Mouse (Mus musculus): ENCODE results near the gene Nck1. TPM values are rescaled to one million over a fixed set of nuclear protein-coding genes. Genes with fewer than 3 reads are reported as not detected.

Nck1 gene
- polyA plus RNA-seq, 1 experiment from 2014 or later = 69.1 TPM

DNA sequence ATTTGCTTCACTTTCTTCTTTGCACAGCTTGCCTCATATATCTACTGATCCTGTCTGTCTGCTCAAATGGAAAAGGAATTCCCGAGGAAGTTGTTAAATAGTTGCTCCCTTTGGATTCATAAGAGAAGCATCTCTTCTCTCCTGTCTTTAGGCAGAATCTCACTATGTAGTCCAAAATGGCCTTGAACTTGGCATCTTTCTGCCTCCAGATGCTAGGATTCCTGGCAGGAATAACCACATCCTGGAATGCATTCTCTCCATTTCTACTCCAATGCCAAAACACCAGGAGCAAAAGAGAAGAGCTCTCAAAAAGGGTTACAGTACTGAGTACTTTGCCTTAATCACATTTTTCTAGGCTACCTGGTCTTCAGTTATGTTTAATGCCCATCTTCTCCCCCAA, 14.6 kb downstream of the Nck1 start:
- H3K27ac ChIP-seq = no peak overlapping the region
- 79% methylated on average over 1 of the region's 1 CpGs for WGBS

GRCm38 (mm10) chr9:100525225-100525624, 20.7 kb downstream of the Nck1 start:
- no peaks in the 10 kb centered on the region for H3K4me1 ChIP-seq
- no peak overlapping the region for H3K4me3 ChIP-seq
- H3K36me3 ChIP-seq = no peaks in the 10 kb centered on the region
- H3K27me3 ChIP-seq (replicated peaks) = no peaks in the 10 kb centered on the region
- no peak overlapping the region for H3K9ac ChIP-seq
- 93% methylated on average over 2 of the region's 2 CpGs for WGBS
- no peak for ATAC-seq (ENCODE audit: low FRiP score, low read depth)
- peaks cover 7% of the 10 kb centered on the region; the same call in 1 of the 2 replicates for H3K9me3 ChIP-seq
- H3K4me2 ChIP-seq (replicated peaks) = no peak overlapping the region
- H3K27ac ChIP-seq = no peak overlapping the region

More for the DNA sequence above, 14.6 kb downstream of the Nck1 start:
- H3K4me1 ChIP-seq = no peaks in the 10 kb centered on the region
- H3K27me3 ChIP-seq (replicated peaks) = no peaks in the 10 kb centered on the region
- H3K36me3 ChIP-seq = no peaks in the 10 kb centered on the region
- no peak overlapping the region for H3K9ac ChIP-seq
- H3K4me3 ChIP-seq = no peak overlapping the region
- no peak for ATAC-seq (ENCODE audit: low FRiP score, low read depth)
- H3K4me2 ChIP-seq (replicated peaks) = no peak overlapping the region
- H3K9me3 ChIP-seq = peaks cover 7% of the 10 kb centered on the region; the same call in 1 of the 2 replicates

DNA sequence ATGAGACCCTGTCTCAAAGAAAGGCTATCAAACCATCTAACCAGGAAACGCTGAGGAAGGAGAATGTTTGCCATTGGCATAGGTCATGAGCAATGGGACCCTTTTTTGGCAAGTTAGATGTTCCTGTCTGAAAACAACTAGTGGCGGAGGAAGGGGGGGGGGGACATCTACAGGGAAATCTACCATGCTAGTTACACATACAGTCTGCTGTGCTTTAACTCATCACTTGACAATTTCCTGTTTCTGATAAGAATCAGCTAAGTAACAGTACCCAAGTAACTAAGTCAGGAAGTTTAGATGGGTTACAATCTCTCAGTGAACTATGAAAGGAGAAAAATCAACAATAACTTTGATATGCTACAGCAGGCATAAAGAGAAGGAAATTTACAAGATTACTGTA, 23.9 kb downstream of the Nck1 start:
- ATAC-seq (ENCODE audit: low FRiP score, low read depth) = no peak
- no peak overlapping the region for H3K27ac ChIP-seq
- no peaks in the 10 kb centered on the region for H3K36me3 ChIP-seq
- H3K9me3 ChIP-seq = no peaks in the 10 kb centered on the region
- no peak overlapping the region for H3K4me3 ChIP-seq
- 72% methylated on average over 2 of the region's 2 CpGs for WGBS
- no peaks in the 10 kb centered on the region for H3K4me1 ChIP-seq
- no peaks in the 10 kb centered on the region for H3K27me3 ChIP-seq (replicated peaks)
- no peak overlapping the region for H3K9ac ChIP-seq
- H3K4me2 ChIP-seq (replicated peaks) = no peak overlapping the region

DNA sequence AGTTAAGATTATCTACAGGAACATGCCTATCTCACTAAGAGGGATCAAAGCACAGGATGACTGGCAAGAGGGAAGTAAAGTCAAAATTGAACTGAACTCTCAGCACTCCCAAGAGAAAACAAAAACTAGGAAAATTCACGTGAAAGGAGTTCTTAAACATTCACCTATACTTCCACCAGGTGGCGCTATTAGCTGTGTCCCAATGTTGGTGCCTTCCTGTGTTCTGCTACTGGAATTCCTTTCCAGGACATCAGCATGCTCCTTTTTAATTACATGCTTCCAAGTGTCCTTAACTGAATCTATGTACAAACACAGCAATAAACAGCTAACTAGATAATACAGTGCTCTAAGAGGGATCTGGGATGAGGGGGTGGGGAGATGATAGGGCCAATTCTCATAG, 25.3 kb downstream of the Nck1 start:
- H3K4me3 ChIP-seq = no peak overlapping the region
- no peaks in the 10 kb centered on the region for H3K36me3 ChIP-seq
- H3K9ac ChIP-seq = no peak overlapping the region
- no peak overlapping the region for H3K4me2 ChIP-seq (replicated peaks)
- no peak overlapping the region for H3K27ac ChIP-seq
- H3K27me3 ChIP-seq (replicated peaks) = no peaks in the 10 kb centered on the region
- 0 out of 2 replicates have a peak, but pooled peaks have one; percentile 41 for ATAC-seq (ENCODE audit: low FRiP score, low read depth)
- H3K4me1 ChIP-seq = no peaks in the 10 kb centered on the region
- no peaks in the 10 kb centered on the region for H3K9me3 ChIP-seq
- WGBS = 0% methylated on average over 2 of the region's 2 CpGs

GRCm38 (mm10) chr9:100520012-100520411, 25.9 kb downstream of the Nck1 start:
- no peak for ATAC-seq (ENCODE audit: low FRiP score, low read depth)
- no peaks in the 10 kb centered on the region for H3K36me3 ChIP-seq
- WGBS = 93% methylated on average over 3 of the region's 3 CpGs

GRCm38 (mm10) chr9:100507581-100507980, 38.4 kb downstream of the Nck1 start:
- Histone ChIP-seq H3K9me3 (no peaks in the 10 kb centered on the region), H3K4me3 (no peak overlapping the region), H3K4me1 (no peaks in the 10 kb centered on the region), H3K36me3 (no peaks in the 10 kb centered on the region), H3K27me3 (replicated peaks) (no peaks in the 10 kb centered on the region), H3K4me2 (replicated peaks) (no peak overlapping the region), H3K9ac (no peak overlapping the region), H3K27ac (no peak overlapping the region)
- ATAC-seq (ENCODE audit: low FRiP score, low read depth) = no peak
- 88% methylated on average over 2 of the region's 2 CpGs for WGBS

More at GRCm38 (mm10) chr9:100520012-100520411, 25.9 kb downstream of the Nck1 start:
- H3K4me1 ChIP-seq = no peaks in the 10 kb centered on the region
- no peak overlapping the region for H3K4me3 ChIP-seq
- no peak overlapping the region for H3K4me2 ChIP-seq (replicated peaks)
- H3K27ac ChIP-seq = no peak overlapping the region
- H3K27me3 ChIP-seq (replicated peaks) = no peaks in the 10 kb centered on the region
- H3K9me3 ChIP-seq = no peaks in the 10 kb centered on the region
- H3K9ac ChIP-seq = no peak overlapping the region

- no peak overlapping the region for H3K4me3 ChIP-seq
- no peaks in the 10 kb centered on the region for H3K36me3 ChIP-seq
- no peak overlapping the region for H3K27ac ChIP-seq
- no peak for ATAC-seq (ENCODE audit: low FRiP score, low read depth)
- H3K9ac ChIP-seq = no peak overlapping the region
- H3K4me1 ChIP-seq = no peaks in the 10 kb centered on the region
- no peak overlapping the region for H3K4me2 ChIP-seq (replicated peaks)
- H3K9me3 ChIP-seq = no peaks in the 10 kb centered on the region
- 81% methylated on average over 2 of the region's 2 CpGs for WGBS
- H3K27me3 ChIP-seq (replicated peaks) = no peaks in the 10 kb centered on the region
Observed at GRCm38 (mm10) chr9:100506652-100507051, 39.3 kb downstream of the Nck1 start.

- no peaks in the 10 kb centered on the region for H3K27me3 ChIP-seq (replicated peaks)
- WGBS = 96% methylated on average over 4 of the region's 4 CpGs
- H3K36me3 ChIP-seq = no peaks in the 10 kb centered on the region
- no peak for ATAC-seq (ENCODE audit: low FRiP score, low read depth)
- no peak overlapping the region for H3K4me2 ChIP-seq (replicated peaks)
- H3K9ac ChIP-seq = no peak overlapping the region
- H3K9me3 ChIP-seq = no peaks in the 10 kb centered on the region
- H3K27ac ChIP-seq = no peak overlapping the region
- no peak overlapping the region for H3K4me3 ChIP-seq
- H3K4me1 ChIP-seq = no peaks in the 10 kb centered on the region
Observed at GRCm38 (mm10) chr9:100505498-100505897, 40.4 kb downstream of the Nck1 start.

DNA sequence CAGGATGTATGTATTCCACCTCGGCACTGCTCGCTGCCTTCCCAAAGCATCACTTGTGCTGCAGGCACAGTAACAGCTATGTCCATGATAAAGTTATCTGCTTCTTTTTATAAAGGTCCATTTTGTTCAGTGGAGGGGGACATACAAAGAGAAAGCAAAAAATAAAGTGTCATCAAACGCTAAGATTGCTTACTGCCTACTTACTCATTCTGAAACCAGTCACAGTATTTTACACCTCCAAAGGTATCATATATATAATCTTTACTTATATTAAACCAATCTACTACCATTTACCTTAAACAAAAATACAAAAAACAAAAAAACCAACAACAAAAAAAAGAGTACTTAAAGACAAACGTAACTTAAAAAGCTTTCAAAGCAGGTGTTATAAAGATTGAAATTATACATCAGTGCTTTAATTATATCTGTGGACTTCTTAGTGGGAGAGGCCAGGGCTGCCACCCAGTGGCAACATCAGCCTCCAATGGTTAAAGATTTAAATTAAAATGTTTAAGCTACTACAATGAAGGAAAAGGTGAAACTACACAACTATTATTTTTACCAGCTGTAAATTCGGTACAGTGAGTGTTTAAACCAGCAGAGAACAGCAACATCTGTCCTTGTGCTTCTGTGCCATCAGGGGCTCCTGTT, 52.2 kb downstream of the Nck1 start:
- WGBS = 91% methylated on average over 5 of the region's 5 CpGs
- H3K27ac ChIP-seq = no peak overlapping the region
- H3K9me3 ChIP-seq = no peaks in the 10 kb centered on the region
- 0 out of 2 replicates have a peak, but pooled peaks cover 3% of the 10 kb centered on the region for H3K36me3 ChIP-seq
- H3K4me2 ChIP-seq (replicated peaks) = no peak overlapping the region
- no peak overlapping the region for H3K9ac ChIP-seq
- ATAC-seq (ENCODE audit: low FRiP score, low read depth) = no peak
- H3K27me3 ChIP-seq (replicated peaks) = no peaks in the 10 kb centered on the region
- no peaks in the 10 kb centered on the region for H3K4me1 ChIP-seq
- H3K4me3 ChIP-seq = no peak overlapping the region

- Histone ChIP-seq H3K4me2 (replicated peaks) (no peak overlapping the region), H3K27me3 (replicated peaks) (no peaks in the 10 kb centered on the region), H3K9ac (no peak overlapping the region), H3K4me3 (no peak overlapping the region), H3K36me3 (0 out of 2 replicates have a peak, but pooled peaks cover 3% of the 10 kb centered on the region), H3K9me3 (no peaks in the 10 kb centered on the region), H3K4me1 (no peaks in the 10 kb centered on the region), H3K27ac (no peak overlapping the region)
- 94% methylated on average over 1 of the region's 1 CpGs for WGBS
- ATAC-seq (ENCODE audit: low FRiP score, low read depth) = no peak
Observed at GRCm38 (mm10) chr9:100491424-100491823, 54.5 kb downstream of the Nck1 start.

DNA sequence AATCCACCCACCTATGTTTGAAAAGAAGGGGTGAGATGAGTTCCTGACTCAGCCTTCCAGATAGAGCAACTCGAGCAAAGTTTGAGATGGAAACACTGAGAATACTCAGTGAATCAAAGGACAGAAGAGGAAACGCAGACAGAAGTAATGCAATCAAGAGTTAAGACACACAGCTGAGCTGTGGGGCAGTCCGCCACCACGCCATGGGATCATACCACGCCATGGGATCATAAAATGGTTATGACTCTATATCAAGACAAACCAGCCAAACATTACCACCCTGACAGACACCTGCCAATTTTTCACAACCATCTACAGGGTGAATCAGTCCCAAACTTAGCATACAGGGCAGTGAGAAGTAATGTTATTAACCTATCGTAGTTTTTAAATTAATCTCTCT, 57.0 kb downstream of the Nck1 start:
- no peak overlapping the region for H3K4me3 ChIP-seq
- no peak for ATAC-seq (ENCODE audit: low FRiP score, low read depth)
- H3K9me3 ChIP-seq = no peaks in the 10 kb centered on the region
- H3K27me3 ChIP-seq (replicated peaks) = no peaks in the 10 kb centered on the region
- H3K4me2 ChIP-seq (replicated peaks) = no peak overlapping the region
- H3K9ac ChIP-seq = no peak overlapping the region
- 91% methylated on average over 6 of the region's 6 CpGs for WGBS
- peaks cover 3% of the 10 kb centered on the region; the same call in 1 of the 2 replicates for H3K36me3 ChIP-seq
- no peaks in the 10 kb centered on the region for H3K4me1 ChIP-seq
- H3K27ac ChIP-seq = no peak overlapping the region

DNA sequence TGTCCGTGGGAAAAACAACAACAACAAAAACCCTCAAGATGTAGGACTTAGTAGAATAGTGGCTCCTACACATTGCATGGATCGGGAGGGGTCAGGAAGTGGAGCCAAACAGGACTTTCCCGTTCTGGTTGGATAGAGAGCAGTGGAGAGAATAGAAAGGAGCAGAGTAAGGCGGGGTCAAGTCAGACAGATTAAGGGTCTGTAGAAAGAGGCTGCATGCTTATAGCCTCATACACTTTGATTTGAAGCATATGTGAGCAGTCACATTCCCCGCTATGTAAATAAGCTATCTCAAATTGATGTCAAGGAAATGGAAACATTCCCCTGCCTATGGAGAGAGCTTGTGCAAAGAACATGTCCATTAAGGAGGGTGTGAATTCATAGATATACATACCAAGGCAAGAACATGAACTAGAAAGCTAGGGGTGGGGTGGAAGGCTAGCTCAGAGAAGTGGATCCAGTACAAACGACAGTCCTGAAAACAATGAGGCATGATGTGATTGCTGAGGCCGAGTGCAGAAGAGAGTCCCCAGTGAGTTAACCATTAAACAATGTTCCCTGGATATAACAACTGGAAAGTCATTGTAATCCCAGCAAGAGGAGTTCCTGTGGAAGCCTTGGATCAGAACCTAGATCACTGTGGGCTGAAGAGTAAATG, 57.7 kb downstream of the Nck1 start:
- WGBS = 64% methylated on average over 7 of the region's 7 CpGs
- Histone ChIP-seq H3K4me3 (no peak overlapping the region), H3K27me3 (replicated peaks) (no peaks in the 10 kb centered on the region), H3K9ac (no peak overlapping the region), H3K9me3 (no peaks in the 10 kb centered on the region), H3K4me2 (replicated peaks) (no peak overlapping the region), H3K27ac (no peak overlapping the region), H3K4me1 (no peaks in the 10 kb centered on the region), H3K36me3 (peaks cover 3% of the 10 kb centered on the region; the same call in 1 of the 2 replicates)
- no peak for ATAC-seq (ENCODE audit: low FRiP score, low read depth)

GRCm38 (mm10) chr9:100486431-100486830, 59.5 kb downstream of the Nck1 start, which contains the start of gene Il20rb:
Gene Il20rb, minus strand, starts transcription at chr9:100486788.
- peaks cover 3% of the 10 kb centered on the region; the same call in 1 of the 2 replicates for H3K36me3 ChIP-seq
- no peak within 1 kb of the TSS for H3K4me3 ChIP-seq
- H3K9ac ChIP-seq = no peak within 1 kb of the TSS
- H3K4me2 ChIP-seq (replicated peaks) = no peak within 1 kb of the TSS
- ATAC-seq (ENCODE audit: low FRiP score, low read depth) = no peak
- no peaks in the 10 kb centered on the region for H3K27me3 ChIP-seq (replicated peaks)
- WGBS = 90% methylated on average over 5 of the region's 5 CpGs
- H3K9me3 ChIP-seq = no peaks in the 10 kb centered on the region
- H3K27ac ChIP-seq = no peak within 1 kb of the TSS
- no peaks in the 10 kb centered on the region for H3K4me1 ChIP-seq
